ENCODE assay signal across 19 mouse cellular contexts in the genomic region with DNA sequence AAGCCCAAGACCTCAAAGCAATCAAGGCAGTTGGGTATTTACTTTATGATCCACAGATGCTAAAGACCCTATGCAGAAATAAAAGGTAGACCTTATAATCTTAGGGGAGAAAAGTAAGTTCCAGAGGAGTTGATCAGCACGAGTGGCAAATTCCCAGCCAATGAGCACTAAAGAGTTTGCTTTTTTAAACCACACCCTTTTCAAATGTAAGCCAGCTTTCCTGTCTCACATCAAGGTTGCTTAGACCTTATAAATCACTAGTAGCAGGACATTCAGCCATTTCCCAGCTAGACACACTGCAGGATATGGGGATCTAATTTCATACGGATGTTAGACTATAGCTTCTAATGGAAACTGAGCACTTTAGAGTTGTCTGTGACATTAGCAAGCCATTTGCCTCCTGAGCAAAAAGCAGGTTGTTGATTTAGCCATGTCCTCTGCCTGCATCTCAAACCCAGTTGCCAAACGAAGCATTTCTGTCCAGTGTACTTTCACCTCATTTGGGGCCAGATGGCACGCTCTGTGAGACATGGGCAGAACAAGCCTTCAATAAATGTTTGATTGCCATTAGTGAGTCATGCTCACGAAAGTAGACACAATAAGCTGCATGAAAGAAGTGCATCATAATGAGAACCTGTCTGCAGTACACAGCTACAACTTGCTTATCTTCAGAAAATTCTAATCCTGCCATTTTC. TPM values are rescaled to one million over a fixed set of nuclear protein-coding genes. Genes with fewer than 3 reads are reported as not detected.
DNase-seq lines count a peak whose midpoint lies in the region; TF ChIP-seq lines count a peak whose summit lies in the region.
"Had no signal": no experiment of that assay in that cellular context is flagged by ENCODE, and none has a peak within 500 bp of the region (broad histone marks: within the 10 kb centered on the region; RNA-seq: fewer than 3 reads in every experiment).

No protein-coding gene starts in this region.

- 0 out of 2 replicates have a peak overlapping the region, but pooled peaks have one; percentile 19 for H3K27ac ChIP-seq in embryonic fibroblast, embryonic 13.5 days (ENCODE audit: insufficient read depth, low read length)
- H3K27ac ChIP-seq: heart, embryonic 15.5 days; hindbrain, embryonic 12.5 days; liver, embryonic 15.5 days; midbrain, embryonic 13.5 days; stomach, embryonic 15.5 days had no signal

- peak; percentile 7 to 40 for DNase-seq in cerebellum, postnatal 14 days
- DNase-seq in cerebellum, adult 11-12 months = no peak
- peak; percentile 51 for DNase-seq in 3T3-L1 (ENCODE audit: low read depth, low spot score)
- peak; percentile 50 to 74 for DNase-seq in kidney, postnatal 25 days
- DNase-seq in T-cell, adult 2 months (ENCODE audit: low spot score) = no peak
- DNase-seq in embryo, embryonic 10 days (ENCODE audit: low spot score) = no peak
- DNase-seq: embryo, embryonic 11 days; heart, adult 11 months; lung, postnatal 4 days; retina, postnatal 1 day; thymus, postnatal 36 days had no signal

- no peak for TF ChIP-seq CTCF in embryonic fibroblast, embryonic 13.5 days (IDR thresholded peaks at IDR 0.05; ENCODE audit: borderline replicate concordance, insufficient read depth, low read length)

- no peak for TF ChIP-seq POLR2A in embryonic fibroblast, embryonic 13.5 days (IDR thresholded peaks at IDR 0.05; ENCODE audit: low read depth, low read length)

- H3K4me1 ChIP-seq in embryonic fibroblast, embryonic 13.5 days (ENCODE audit: control insufficient read depth, insufficient read depth, low read length) = peaks cover 6% of the 10 kb centered on the region
- H3K4me1 ChIP-seq: liver, embryonic 15.5 days had no signal

- H3K4me3 ChIP-seq in embryonic fibroblast, embryonic 13.5 days (ENCODE audit: insufficient read depth, low read length) = no peak overlapping the region
- H3K4me3 ChIP-seq: heart, embryonic 15.5 days; hindbrain, embryonic 12.5 days; liver, embryonic 15.5 days; midbrain, embryonic 13.5 days; myocyte; stomach, embryonic 15.5 days had no signal

RNA-seq across cellular contexts. Expression of gene Ghr, which starts 4.9 kb away (rescaled TPM):
- 116 and 118 TPM in 2 replicates for polyA plus RNA-seq in embryonic fibroblast, embryonic 13.5 days (2011; ENCODE audit: insufficient read length, low read depth, missing spikeins)
- polyA plus RNA-seq: G1E had no signal

Comparison
In these comparisons a context has a peak if more than half of its experiments do, and no peak if none do; other contexts are left out.
1. DNase-seq: peak in cerebellum, postnatal 14 days (2 of 2), 3T3-L1 (single experiment) and kidney, postnatal 25 days (2 of 2); none in cerebellum, adult 11-12 months (single experiment), T-cell, adult 2 months (single experiment) and embryo, embryonic 10 days (single experiment).